Mouse (Mus musculus) midbrain, embryonic 13.5 days (tissue): ENCODE results near the gene Gm28360. TPM values are rescaled to one million over a fixed set of nuclear protein-coding genes. Genes with fewer than 3 reads are reported as not detected.
"Not testable (repeated sequence)": the region's sequence is repeated elsewhere in the genome, so short reads cannot be mapped to it uniquely, and the experiment has no call there.

Experiments
- ATAC-seq: fragments of 200-750 bp; cut with Nextera tagmentation; 2 replicates; pipeline ENCODE4 v1.8.0; 2017; ENCODE audit warnings: mild to moderate bottlenecking, moderate TSS enrichment, moderate library complexity
- H3K27ac ChIP-seq: fragments of 300-500 bp; sonication (generic); 2 replicates; pipeline ENCODE4 v1.5.1; 2015; ENCODE audit warnings: inconsistent platforms, mild to moderate bottlenecking, moderate library complexity
- H3K27me3 ChIP-seq: fragments of 300-500 bp; sonication (generic); 2 replicates; pipeline ENCODE4 v1.6.1; 2015; ENCODE audit warnings: mild to moderate bottlenecking, inconsistent platforms
- H3K36me3 ChIP-seq: fragments of 300-500 bp; sonication (generic); 2 replicates; pipeline ENCODE4 v1.6.1; 2015; ENCODE audit warnings: mild to moderate bottlenecking, inconsistent platforms
- H3K4me1 ChIP-seq: fragments of 300-500 bp; sonication (generic); replicated peaks from 2 replicates; pipeline ENCODE4 v1.6.1; 2015; ENCODE audit warnings: inconsistent platforms
- H3K4me2 ChIP-seq: fragments of 300-500 bp; sonication (generic); replicated peaks from 2 replicates; pipeline ENCODE4 v1.6.1; 2015; ENCODE audit warnings: moderate library complexity, mild to moderate bottlenecking, inconsistent platforms
- H3K4me3 ChIP-seq: fragments of 300-500 bp; sonication (generic); replicated peaks from 2 replicates; pipeline ENCODE4 v1.5.1; 2015; ENCODE audit warnings: mild to moderate bottlenecking, inconsistent platforms
- H3K9ac ChIP-seq: fragments of 300-500 bp; sonication (generic); replicated peaks from 2 replicates; pipeline ENCODE4 v1.6.1; 2015; ENCODE audit warnings: mild to moderate bottlenecking, inconsistent platforms
- H3K9me3 ChIP-seq: fragments of 300-500 bp; sonication (generic); 2 replicates; pipeline ENCODE4 v1.6.1; 2016; ENCODE audit warnings: mild to moderate bottlenecking, inconsistent platforms
- WGBS: fragments of 180-500 bp; shearing (Covaris S2); methylation state at CpG from one replicate; pipeline ENCODE4 v1.1.7; 2015; 5-methylcytosine and 5-hydroxymethylcytosine counted together
- polyA plus RNA-seq: library from polyadenylated mRNA; unstranded; fragments of >200 nt; fragmentation: Nextera tagmentation; extraction: Ambion mirVana; gene quantifications from 2 replicates; pipeline ENCODE4 v1.2.1, GENCODE M21; 2015

The Gm28360 gene
- polyA plus RNA-seq, result not detected in 2 replicates

- H3K27ac ChIP-seq, H3K27me3 ChIP-seq, H3K9me3 ChIP-seq, H3K4me2 ChIP-seq, H3K9ac ChIP-seq, H3K36me3 ChIP-seq, H3K4me1 ChIP-seq, ATAC-seq, H3K4me3 ChIP-seq: not testable (repeated sequence)
- WGBS, result 64% methylated on average over 5 of the region's 5 CpGs
Observed at GRCm38 (mm10) chr1:117829781-117830180, at the start of gene Gm28360. TSS of gene Gm28360 (plus strand) at chr1:117830081.

DNA sequence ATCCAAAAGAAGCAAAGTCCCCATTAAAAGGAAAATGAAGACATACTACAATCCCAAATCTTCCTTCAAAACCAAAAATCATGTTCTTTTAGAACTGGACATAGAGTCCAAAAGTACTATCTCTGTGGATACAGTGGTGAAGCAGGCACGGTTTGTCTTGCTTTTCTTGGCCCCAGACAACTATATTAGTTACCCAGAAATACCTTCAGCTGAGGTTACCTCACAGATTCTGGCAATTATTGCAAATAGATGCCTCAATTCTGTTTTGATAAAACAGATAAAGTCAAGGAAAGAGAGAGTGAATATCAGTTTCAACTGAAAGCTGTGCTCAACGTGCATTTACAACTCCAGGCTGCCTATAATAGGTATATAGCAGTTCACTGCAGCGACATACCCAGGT, 49.0 kb upstream of the Gm28360 start, which contains the start of gene B020011L13Rik:
TSS of gene B020011L13Rik (plus strand) at position 301 of the 400 bp plus-strand sequence.
- not testable (repeated sequence) for ATAC-seq, H3K9me3 ChIP-seq, H3K4me2 ChIP-seq, H3K27me3 ChIP-seq, H3K4me3 ChIP-seq, H3K27ac ChIP-seq, H3K4me1 ChIP-seq, H3K36me3 ChIP-seq, H3K9ac ChIP-seq
- 62% methylated on average over 3 of the region's 3 CpGs for WGBS

GRCm38 (mm10) chr1:117816271-117816670, 13.6 kb upstream of the Gm28360 start:
- not testable (repeated sequence) for H3K4me1 ChIP-seq, ATAC-seq, H3K9me3 ChIP-seq

GRCm38 (mm10) chr1:117851718-117852117, 21.8 kb downstream of the Gm28360 start:
- not testable (repeated sequence) for H3K27ac ChIP-seq, ATAC-seq
- WGBS, result 86% methylated on average over 3 of the region's 3 CpGs

More at GRCm38 (mm10) chr1:117816271-117816670, 13.6 kb upstream of the Gm28360 start:
- H3K4me3 ChIP-seq, H3K4me2 ChIP-seq, H3K36me3 ChIP-seq, H3K9ac ChIP-seq, H3K27me3 ChIP-seq, H3K27ac ChIP-seq: not testable (repeated sequence)

More at GRCm38 (mm10) chr1:117851718-117852117, 21.8 kb downstream of the Gm28360 start:
- not testable (repeated sequence) for H3K9ac ChIP-seq, H3K4me1 ChIP-seq, H3K36me3 ChIP-seq, H3K9me3 ChIP-seq, H3K4me2 ChIP-seq, H3K27me3 ChIP-seq, H3K4me3 ChIP-seq

Other genes with a start within 250 kb of the Gm28360 start
- not detected in 2 replicates for gene Gm28363, start 132.9 kb upstream of the Gm28360 start, polyA plus RNA-seq
- not detected in 2 replicates for gene B020011L13Rik, start 48.9 kb upstream of the Gm28360 start, polyA plus RNA-seq
- not detected in 2 replicates for gene Gm28168, start 97.9 kb downstream of the Gm28360 start, polyA plus RNA-seq
- not detected in 2 replicates for gene Gm7145, start 135.9 kb downstream of the Gm28360 start, polyA plus RNA-seq